Mouse (Mus musculus): ENCODE measurements around the gene Bnipl.
"Not testable (repeated sequence)": the region's sequence is repeated elsewhere in the genome, so short reads cannot be mapped to it uniquely, and the experiment has no call there.

Gene Bnipl

DNA sequence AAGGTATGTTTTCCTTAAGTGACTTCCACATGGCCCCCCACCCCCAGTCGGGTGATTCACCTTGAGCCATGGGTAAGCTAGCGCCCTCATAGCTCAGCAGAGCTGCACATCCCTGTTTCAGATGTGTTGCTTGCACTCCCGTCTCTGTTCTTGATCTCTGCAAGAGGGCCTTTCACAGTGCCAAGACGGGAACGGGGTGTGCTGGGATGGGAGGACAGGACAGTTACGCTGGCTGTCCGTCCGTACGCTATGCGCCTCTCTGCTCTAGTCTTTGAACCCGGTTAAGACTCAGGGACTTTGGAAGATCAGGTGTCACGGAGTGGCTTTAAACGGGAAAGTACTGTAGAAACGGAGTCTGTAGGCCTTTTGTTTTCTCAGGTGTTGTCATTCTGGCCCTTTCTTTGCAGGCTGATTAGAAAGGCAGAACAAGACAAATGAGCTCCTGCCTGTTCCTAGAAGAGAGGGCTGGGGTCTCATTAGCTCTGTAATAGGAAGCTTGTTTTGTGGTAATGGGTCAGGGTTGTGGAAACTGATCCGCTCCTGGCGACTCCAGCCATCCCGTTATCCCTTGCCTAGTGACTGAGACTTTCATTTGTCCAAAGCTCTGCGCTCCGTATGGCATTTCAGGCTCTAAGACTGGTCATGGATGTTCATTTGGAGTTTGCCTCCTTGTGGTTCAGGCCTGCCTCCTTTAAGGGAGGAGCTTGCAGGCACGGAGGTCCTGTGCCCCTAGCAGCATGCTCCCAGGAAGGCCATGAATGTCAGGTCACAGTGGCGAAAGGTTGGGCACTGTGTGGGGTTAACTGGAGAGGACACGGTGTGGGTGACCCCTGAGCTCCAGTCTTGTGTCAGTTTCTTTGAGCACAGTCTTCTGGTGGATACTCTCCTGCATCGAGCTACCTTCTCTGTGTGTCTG, 15.3 kb downstream of the Bnipl start:
- DNase-seq, result no peak

DNA sequence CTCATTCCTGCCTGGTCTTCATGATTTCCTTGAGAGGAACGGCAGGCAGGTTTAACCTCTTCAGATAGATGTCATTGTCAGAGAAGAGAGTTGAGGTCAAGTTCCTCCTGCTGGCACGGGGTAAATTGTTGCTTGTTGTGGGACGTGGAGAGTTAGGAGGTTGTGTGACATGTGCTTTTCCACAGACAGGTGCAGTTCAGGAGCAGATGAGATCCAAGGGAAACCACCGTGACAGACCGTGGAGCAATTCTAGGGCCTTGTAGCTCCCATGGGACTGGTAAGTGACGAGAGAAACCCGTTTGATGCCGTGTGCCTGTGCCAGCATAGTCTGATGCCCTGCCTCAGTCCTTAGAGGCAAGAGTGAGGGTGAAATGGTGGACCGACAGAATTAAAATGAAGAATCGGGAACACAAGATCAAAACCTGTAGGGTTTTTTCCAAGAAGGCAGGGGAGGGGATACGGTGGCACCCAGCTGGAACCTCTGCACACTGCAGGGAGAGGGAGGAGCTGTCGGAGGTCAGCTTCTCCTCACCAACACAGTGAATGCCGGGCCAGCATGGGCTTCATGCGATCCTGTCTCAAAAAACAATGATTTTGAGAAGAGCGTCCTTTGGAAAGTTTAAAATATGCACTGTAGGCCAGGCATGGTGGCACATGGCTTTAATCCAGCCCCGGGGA, 17.6 kb downstream of the Bnipl start:
- peak in 1 of 2 experiments; percentile 43 for DNase-seq

- peak in 1 of 2 experiments; percentile 41 for DNase-seq
Measured at GRCm38 (mm10) chr3:95232771-95233170, 18.2 kb downstream of the Bnipl start.

GRCm38 (mm10) chr3:95231298-95232221, 19.4 kb downstream of the Bnipl start, which contains the start of gene Mllt11:
Gene Mllt11, minus strand, starts transcription at chr3:95232171.
- DNase-seq, result peak in 1 of 2 experiments; percentile 48

GRCm38 (mm10) chr3:95230495-95231297, 20.3 kb downstream of the Bnipl start:
- DNase-seq, result peak in 1 of 2 experiments; percentile 59

DNA sequence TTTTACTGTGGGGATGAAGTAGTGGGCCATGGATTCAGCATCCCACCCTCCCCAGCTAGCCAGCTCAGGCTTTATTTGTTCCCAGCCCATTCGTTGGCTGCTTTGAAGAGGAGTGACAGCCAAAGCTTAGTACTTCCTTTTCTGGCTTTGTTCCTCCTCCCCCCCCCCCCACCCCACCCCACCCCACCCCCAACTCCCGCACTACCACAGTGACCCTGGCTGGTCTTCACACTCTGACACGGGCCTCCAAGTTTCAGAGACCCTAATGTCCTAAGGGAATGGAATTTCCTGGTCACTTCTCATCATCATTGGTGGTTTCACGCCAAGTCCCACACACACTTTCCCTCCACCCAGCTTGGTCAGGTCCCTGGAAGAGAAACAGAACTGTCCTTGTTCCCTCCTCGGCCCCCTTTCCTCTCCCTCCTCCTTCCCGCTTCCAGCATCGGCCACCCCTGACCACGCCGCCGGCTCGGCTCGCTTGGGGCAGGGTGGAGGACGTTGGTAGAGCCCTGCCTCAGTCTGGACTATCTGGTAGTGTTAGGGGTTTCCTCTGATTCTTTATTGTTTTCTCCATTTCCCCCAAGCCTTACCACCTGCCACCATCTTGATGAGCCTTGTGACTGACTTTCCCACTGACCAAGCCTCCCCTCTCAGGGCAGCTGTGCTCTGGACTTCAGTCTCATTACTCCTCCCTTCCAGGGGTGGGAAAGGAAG, 21.1 kb downstream of the Bnipl start:
- DNase-seq, result peak; percentile 58 to 69

- DNase-seq, result peak; percentile 63 to 75
Measured at GRCm38 (mm10) chr3:95228894-95229780, 21.9 kb downstream of the Bnipl start.

GRCm38 (mm10) chr3:95228148-95228893, 22.7 kb downstream of the Bnipl start, which contains the start of gene Cdc42se1:
Gene Cdc42se1, plus strand, starts transcription at chr3:95228732.
- peak; percentile 88 to 92 for DNase-seq

DNA sequence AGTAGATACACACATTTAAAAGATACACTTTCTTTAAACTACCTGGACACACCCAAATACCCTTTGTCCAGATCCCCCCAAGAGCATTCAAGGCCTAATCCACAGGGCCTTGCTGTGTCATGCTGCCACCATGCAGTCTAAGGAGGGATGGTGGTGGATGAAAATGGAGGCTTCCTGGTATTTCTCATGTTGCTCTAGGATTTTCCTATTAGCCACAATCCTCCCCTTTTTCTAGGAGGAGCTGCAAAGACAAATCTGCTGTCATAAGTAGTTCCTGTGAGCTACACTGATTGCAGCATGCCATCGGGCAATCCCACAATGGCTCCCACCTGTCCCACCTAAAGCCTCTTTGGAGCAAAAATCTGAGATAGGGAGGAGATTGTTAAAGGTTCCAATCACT, 23.8 kb downstream of the Bnipl start:
- no peak for DNase-seq

DNA sequence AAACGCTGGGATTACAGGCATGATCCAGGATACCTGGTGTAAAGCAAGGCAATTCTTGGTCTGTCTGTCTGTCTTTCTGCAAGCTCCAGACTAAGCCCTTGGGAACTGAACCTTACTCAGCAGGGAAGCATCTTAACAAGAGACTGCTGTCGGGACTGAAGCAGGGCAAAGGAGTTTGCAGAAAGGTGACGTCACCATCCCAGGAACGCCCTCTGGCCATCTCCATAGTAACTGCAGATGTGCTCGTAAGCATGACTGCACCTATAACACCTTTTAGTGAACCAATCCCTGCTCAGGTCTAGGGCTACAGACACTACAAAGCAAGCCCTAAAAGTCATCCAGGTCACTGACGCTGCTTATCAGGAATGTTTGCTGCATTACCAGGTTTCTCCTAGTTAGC, 26.7 kb downstream of the Bnipl start:
- peak; percentile 58 to 67 for DNase-seq

DNA sequence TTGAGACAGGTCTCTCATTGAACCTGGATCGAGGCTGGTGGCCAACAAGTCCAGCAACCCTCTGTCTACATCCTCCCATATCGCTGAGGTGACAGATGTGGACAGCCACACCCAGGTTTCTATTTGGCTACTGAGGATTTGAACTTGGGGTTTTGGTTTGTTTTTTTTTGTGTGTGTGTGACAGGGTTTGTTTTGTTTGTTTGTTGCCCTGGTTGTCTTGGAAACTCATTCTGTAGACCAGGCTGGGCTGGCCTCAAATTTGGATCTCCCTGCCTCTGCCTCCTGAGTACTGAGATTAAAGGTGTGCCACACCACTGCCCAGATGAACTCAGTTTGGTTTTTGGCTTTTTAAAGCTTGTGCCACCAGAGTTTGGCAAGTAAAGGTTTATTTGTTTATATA, 28.0 kb downstream of the Bnipl start:
- DNase-seq, result no peak

GRCm38 (mm10) chr3:95218466-95219137, 32.4 kb downstream of the Bnipl start:
- DNase-seq, result peak; percentile 32 to 39

GRCm38 (mm10) chr3:95217255-95218134, 33.5 kb downstream of the Bnipl start, which contains the start of gene Gabpb2:
Gene Gabpb2, minus strand, starts transcription at chr3:95217916.
- peak; percentile 99 for DNase-seq

- DNase-seq, result no peak
Measured at GRCm38 (mm10) chr3:95216655-95217254, 34.2 kb downstream of the Bnipl start.

DNA sequence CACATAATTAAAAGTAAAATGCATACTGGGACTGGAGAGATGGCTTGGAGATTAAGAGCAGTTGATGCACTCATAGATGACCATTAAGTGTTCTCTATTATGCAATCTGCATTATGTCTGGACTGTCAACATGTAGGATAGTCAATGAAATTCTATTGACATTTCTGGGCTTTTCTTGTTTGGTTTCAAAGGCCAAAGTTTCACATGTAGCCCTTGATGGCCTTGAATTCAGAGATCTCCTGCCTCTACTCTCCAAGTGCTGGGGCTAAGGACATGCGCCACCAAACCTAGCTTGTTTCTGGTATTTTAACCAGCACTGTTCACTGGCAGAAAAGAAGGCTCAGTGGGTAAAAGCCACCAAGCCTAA, 37.4 kb downstream of the Bnipl start:
- DNase-seq, result no peak

DNA sequence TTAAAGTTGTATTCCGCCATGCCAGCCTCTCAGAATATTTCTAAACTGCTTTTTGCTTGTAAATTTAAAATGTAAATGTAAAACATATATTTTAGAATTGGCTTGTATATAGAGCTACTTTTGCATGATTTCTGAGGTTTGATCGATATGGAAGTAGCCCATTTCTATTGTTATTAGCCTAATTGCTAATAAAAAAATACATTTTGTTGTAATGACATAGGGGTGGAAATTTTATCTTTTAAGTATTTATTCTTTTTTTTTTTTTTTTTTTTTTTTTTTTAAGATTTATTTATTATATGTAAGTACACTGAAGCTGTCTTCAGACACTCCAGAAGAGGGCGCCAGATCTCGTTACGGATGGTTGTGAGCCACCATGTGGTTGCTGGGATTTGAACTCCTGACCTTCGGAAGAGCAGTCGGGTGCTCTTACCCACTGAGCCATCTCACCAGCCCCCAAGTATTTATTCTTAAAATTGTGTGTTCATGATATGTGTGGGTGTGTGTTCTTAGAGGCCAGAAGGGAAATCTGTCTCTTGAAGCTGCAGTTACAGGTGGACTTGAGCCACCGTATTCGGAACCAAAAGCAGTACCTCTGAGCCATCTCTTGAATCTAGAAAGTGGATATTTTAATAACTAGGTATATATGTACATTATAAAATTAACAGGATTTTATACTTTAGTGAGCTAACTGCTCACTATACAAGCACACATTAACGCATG, 37.9 kb downstream of the Bnipl start:
- not testable (repeated sequence) for DNase-seq
